Mouse (Mus musculus) limb, embryonic 14.5 days (tissue): ENCODE data around the gene Setd3. TPM values are rescaled to one million over a fixed set of nuclear protein-coding genes. Genes with fewer than 3 reads are reported as not detected.

Experiments
- ATAC-seq: fragments of 200-750 bp; cut with Nextera tagmentation; 2 replicates; pipeline ENCODE4 v1.8.0; 2017; ENCODE audit warnings: low read depth, moderate number of reproducible peaks, moderate TSS enrichment; ENCODE audit not compliant: low FRiP score
- DNase-seq: peaks from one replicate; pipeline ENCODE4 v3.0.0-alpha.2; 2015; ENCODE audit warnings: low spot score
- H3K27ac ChIP-seq: fragments of 300-500 bp; sonication (generic); replicated peaks from 2 replicates; pipeline ENCODE4 v1.5.1; 2014; ENCODE audit warnings: low read depth, mild to moderate bottlenecking, low read length, moderate library complexity, mixed read lengths
- H3K27me3 ChIP-seq: fragments of 300-500 bp; sonication (generic); 2 replicates; pipeline ENCODE4 v1.6.1; 2014; ENCODE audit warnings: low read length, mixed read lengths; ENCODE audit not compliant: control insufficient read depth, insufficient read depth
- H3K36me3 ChIP-seq: fragments of 300-500 bp; sonication (generic); 2 replicates; pipeline ENCODE4 v1.6.1; 2014; ENCODE audit warnings: mild to moderate bottlenecking, low read length, moderate library complexity, mixed read lengths; ENCODE audit not compliant: control insufficient read depth, insufficient read depth
- H3K4me1 ChIP-seq: fragments of 300-500 bp; sonication (generic); 2 replicates; pipeline ENCODE4 v1.6.1; 2014; ENCODE audit warnings: antibody characterized with exemption, low read length, mixed read lengths; ENCODE audit not compliant: control insufficient read depth, insufficient read depth
- H3K4me2 ChIP-seq: fragments of 300-500 bp; sonication (generic); replicated peaks from 2 replicates; pipeline ENCODE4 v1.6.1; 2014; ENCODE audit warnings: low read depth, mild to moderate bottlenecking, low read length, moderate library complexity; ENCODE audit not compliant: severe bottlenecking
- H3K4me3 ChIP-seq: fragments of 300-500 bp; sonication (generic); replicated peaks from 2 replicates; pipeline ENCODE4 v1.5.1; 2014; ENCODE audit warnings: low read length
- H3K9ac ChIP-seq: fragments of 300-500 bp; sonication (generic); 2 replicates; pipeline ENCODE4 v1.6.1; 2014; ENCODE audit warnings: mild to moderate bottlenecking, low read depth, low read length, moderate library complexity; ENCODE audit not compliant: severe bottlenecking
- H3K9me3 ChIP-seq: fragments of 300-500 bp; sonication (generic); 2 replicates; pipeline ENCODE4 v1.6.1; 2016; ENCODE audit warnings: low read length; ENCODE audit not compliant: control insufficient read depth
- POLR2A ChIP-seq: fragments of 200-500 bp; IDR thresholded peaks from 2 replicates; pipeline ENCODE4 v1.8.0; 2012; ENCODE audit warnings: inconsistent platforms, mild to moderate bottlenecking, moderate library complexity, borderline replicate concordance; ENCODE audit not compliant: insufficient read depth, insufficient read length; ENCODE audit errors: extremely low read depth
- WGBS: fragments of 180-500 bp; shearing (Covaris S2); extraction: QIAGEN DNeasy Blood & Tissue Kit; methylation state at CpG from one replicate; pipeline ENCODE4 v1.1.7; 2014; 5-methylcytosine and 5-hydroxymethylcytosine counted together
- polyA plus RNA-seq, 2 experiments: library from polyadenylated mRNA; depleted of rRNA in 1 of 2; stranded (reverse) in 1 of 2; unstranded in 1 of 2; fragments of >200 nt; fragmentation: Nextera tagmentation in 1 of 2; extraction: Ambion mirVana in 1 of 2; gene quantifications; 2 replicates each; pipeline versions ENCODE4 v1.2.1 to v1.2.3; 2012 to 2014

Setd3 gene
- polyA plus RNA-seq, 2 experiments: 62.5 to 76.1 TPM

GRCm38 (mm10) chr12:108143624-108144498 lies 35.3 kb downstream of the Setd3 start:
- Histone ChIP-seq H3K27ac (no peak overlapping the region), H3K4me2 (no peak overlapping the region), H3K9me3 (no peaks in the 10 kb centered on the region), H3K9ac (no peak overlapping the region), H3K4me1 (no peaks in the 10 kb centered on the region), H3K4me3 (no peak overlapping the region), H3K36me3 (peaks cover 50% of the 10 kb centered on the region), H3K27me3 (no peaks in the 10 kb centered on the region)
- no peak for TF ChIP-seq POLR2A
- ATAC-seq: no peak
- DNase-seq: no peak
- 86% methylated on average over 5 of the region's 5 CpGs for WGBS

DNA sequence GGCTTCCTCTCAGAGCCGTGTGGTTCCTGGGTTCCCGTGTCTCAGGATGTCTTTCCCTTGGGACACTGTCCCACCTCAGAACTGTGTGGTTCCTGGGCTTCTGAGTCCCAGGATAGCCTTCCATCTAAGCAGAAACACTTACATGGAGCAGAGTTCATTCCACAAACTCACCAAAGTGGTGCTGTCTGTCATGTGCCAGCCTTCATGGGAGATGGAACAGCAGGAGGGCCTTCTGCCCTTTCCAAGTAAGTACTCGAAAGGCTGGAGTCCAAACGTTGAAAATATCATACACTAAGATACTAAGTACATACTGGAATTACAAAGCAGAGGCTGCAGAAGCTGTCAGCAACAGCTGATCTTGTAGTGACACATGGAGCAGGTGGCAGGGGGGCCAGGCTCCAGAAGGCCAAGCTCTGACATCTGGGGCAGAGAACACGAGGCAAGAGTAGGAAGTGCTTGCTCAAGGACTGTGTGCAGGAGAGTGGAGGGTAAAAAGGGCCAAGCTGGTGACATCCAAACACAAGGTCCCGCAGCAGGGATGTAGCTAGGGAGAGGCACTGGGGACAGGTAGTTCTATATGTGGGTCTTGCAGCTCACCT lies 43.4 kb downstream of the Setd3 start:
- H3K4me2 ChIP-seq: no peak overlapping the region
- no peaks in the 10 kb centered on the region for H3K9me3 ChIP-seq
- ATAC-seq: peak; percentile 63; the same call in 1 of the 2 replicates
- H3K4me1 ChIP-seq: no peaks in the 10 kb centered on the region; the same call in 1 of the 2 replicates
- 78% methylated on average over 6 of the region's 6 CpGs for WGBS
- no peaks in the 10 kb centered on the region for H3K27me3 ChIP-seq
- DNase-seq: peak; percentile 13
- TF ChIP-seq POLR2A: no peak
- H3K9ac ChIP-seq: no peak overlapping the region
- no peak overlapping the region for H3K4me3 ChIP-seq
- no peak overlapping the region for H3K27ac ChIP-seq
- peaks cover 40% of the 10 kb centered on the region for H3K36me3 ChIP-seq

DNA sequence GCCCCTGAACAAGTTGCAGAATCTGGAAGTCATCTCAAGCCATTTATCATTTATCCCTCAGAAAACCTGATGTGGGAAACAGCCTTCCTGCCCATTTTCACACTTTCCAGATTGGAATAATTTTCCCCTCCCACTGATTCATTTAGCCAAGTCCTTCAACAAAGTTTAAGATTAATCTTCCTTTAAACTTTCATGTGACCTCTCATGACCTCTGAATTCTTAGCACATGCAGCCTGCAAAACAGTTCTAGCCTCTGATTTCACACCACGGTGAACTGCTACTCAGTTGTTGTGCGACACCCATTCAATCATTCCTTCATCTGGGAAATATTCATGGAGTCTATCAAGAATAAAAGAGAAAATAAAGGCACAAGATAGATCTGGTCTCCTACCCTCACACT lies 45.9 kb downstream of the Setd3 start:
- ATAC-seq (no peak), DNase-seq (no peak)
- Histone ChIP-seq H3K9ac (no peak overlapping the region), H3K9me3 (no peaks in the 10 kb centered on the region), H3K36me3 (peaks cover 51% of the 10 kb centered on the region), H3K4me2 (no peak overlapping the region), H3K27me3 (no peaks in the 10 kb centered on the region), H3K27ac (no peak overlapping the region), H3K4me3 (no peak overlapping the region), H3K4me1 (no peaks in the 10 kb centered on the region; the same call in 1 of the 2 replicates)
- TF ChIP-seq POLR2A: no peak
- WGBS: 64% methylated on average over 2 of the region's 2 CpGs

GRCm38 (mm10) chr12:108132450-108133070 lies 46.6 kb downstream of the Setd3 start:
- 85% methylated on average over 8 of the region's 8 CpGs for WGBS
- no peak for DNase-seq
- H3K4me1 ChIP-seq: no peaks in the 10 kb centered on the region; the same call in 1 of the 2 replicates
- H3K9me3 ChIP-seq: no peaks in the 10 kb centered on the region
- H3K27me3 ChIP-seq: no peaks in the 10 kb centered on the region
- no peak overlapping the region for H3K9ac ChIP-seq
- TF ChIP-seq POLR2A: no peak
- H3K4me2 ChIP-seq: no peak overlapping the region
- peaks cover 47% of the 10 kb centered on the region for H3K36me3 ChIP-seq
- H3K4me3 ChIP-seq: no peak overlapping the region
- ATAC-seq: no peak
- H3K27ac ChIP-seq: no peak overlapping the region

GRCm38 (mm10) chr12:108121288-108121687 lies 57.8 kb downstream of the Setd3 start:
- Histone ChIP-seq H3K9ac (no peak overlapping the region), H3K9me3 (no peaks in the 10 kb centered on the region), H3K27ac (no peak overlapping the region), H3K36me3 (peaks cover 13% of the 10 kb centered on the region; the same call in 1 of the 2 replicates), H3K4me3 (no peak overlapping the region), H3K27me3 (no peaks in the 10 kb centered on the region), H3K4me2 (no peak overlapping the region), H3K4me1 (no peaks in the 10 kb centered on the region)
- ATAC-seq (no peak; the same call in 1 of the 2 replicates), DNase-seq (peak; percentile 69)
- 6% methylated on average over 2 of the region's 2 CpGs for WGBS
- TF ChIP-seq POLR2A: no peak
